Comparison of ENCODE assay signal across 17 mouse cellular contexts in genomic region chr14:56128341-56128740, GRCm38 (mm10). TPM values are rescaled to one million over a fixed set of nuclear protein-coding genes. Genes with fewer than 3 reads are reported as not detected.
DNase-seq lines count a peak whose midpoint lies in the region; ATAC-seq and TF ChIP-seq lines count a peak whose summit lies in the region.
"Had no signal": no experiment of that assay in that cellular context is flagged by ENCODE, and none has a peak within 500 bp of the region (broad histone marks: within the 10 kb centered on the region; RNA-seq: fewer than 3 reads in every experiment).

No protein-coding gene starts in this region.

- peak; percentile 41 for TF ChIP-seq CTCF in intestine, postnatal 0 days (IDR thresholded peaks at IDR 0.05; ENCODE audit: low read depth)
- no peak for TF ChIP-seq CTCF in thymus, adult 2 months (IDR thresholded peaks at IDR 0.05; ENCODE audit: borderline replicate concordance, control insufficient read depth, extremely low read depth, insufficient read depth, low read length, poor library complexity)

- WGBS in intestine, postnatal 0 days = 46% methylated on average over 3 of the region's 3 CpGs
- 54% methylated on average over 3 of the region's 3 CpGs for WGBS in intestine, embryonic 15.5 days
- 51% methylated on average over 3 of the region's 3 CpGs for WGBS in thymus, adult 2 months

- H3K9me3 ChIP-seq in intestine, postnatal 0 days (ENCODE audit: control insufficient read depth) = no peaks in the 10 kb centered on the region
- H3K9me3 ChIP-seq in intestine, embryonic 15.5 days = no peaks in the 10 kb centered on the region
- H3K9me3 ChIP-seq: hindbrain, embryonic 12.5 days; midbrain, embryonic 10.5 days had no signal

- no peak overlapping the region for H3K4me2 ChIP-seq in intestine, postnatal 0 days (replicated peaks; ENCODE audit: low read depth)
- H3K4me2 ChIP-seq in intestine, embryonic 15.5 days (replicated peaks) = no peak overlapping the region
- H3K4me2 ChIP-seq: heart, embryonic 11.5 days; hindbrain, embryonic 12.5 days had no signal

- no peak for TF ChIP-seq POLR2A in thymus, adult 2 months (IDR thresholded peaks at IDR 0.05; ENCODE audit: control insufficient read depth, extremely low read depth, insufficient read depth, low read length, poor library complexity)

- no peak overlapping the region for H3K4me3 ChIP-seq in intestine, postnatal 0 days (ENCODE audit: low read depth, low read length)
- no peak overlapping the region for H3K4me3 ChIP-seq in intestine, embryonic 15.5 days (replicated peaks)
- H3K4me3 ChIP-seq in thymus, adult 2 months (ENCODE audit: control insufficient read depth, insufficient read depth, low read length) = no peak overlapping the region
- H3K4me3 ChIP-seq: hindbrain, embryonic 12.5 days; midbrain, embryonic 10.5 days had no signal

- no peak overlapping the region for H3K27ac ChIP-seq in intestine, postnatal 0 days (ENCODE audit: low read depth, low read length)
- H3K27ac ChIP-seq in intestine, embryonic 15.5 days = no peak overlapping the region
- H3K27ac ChIP-seq in thymus, adult 2 months (ENCODE audit: control insufficient read depth, insufficient read depth, low read length) = no peak overlapping the region
- H3K27ac ChIP-seq: hindbrain, embryonic 12.5 days; midbrain, embryonic 10.5 days had no signal

- no peak for ATAC-seq in intestine, postnatal 0 days
- no peak for ATAC-seq in intestine, embryonic 15.5 days
- ATAC-seq in frontal cortex, adult (ENCODE audit: low TSS enrichment) = no peak

- H3K9ac ChIP-seq in intestine, postnatal 0 days (ENCODE audit: low read depth, low read length) = no peak overlapping the region
- H3K9ac ChIP-seq in intestine, embryonic 15.5 days = no peak overlapping the region
- H3K9ac ChIP-seq: hindbrain, embryonic 12.5 days had no signal

- H3K27me3 ChIP-seq in intestine, postnatal 0 days (replicated peaks; ENCODE audit: control insufficient read depth, insufficient read depth, low read length) = no peaks in the 10 kb centered on the region
- no peaks in the 10 kb centered on the region for H3K27me3 ChIP-seq in intestine, embryonic 15.5 days (replicated peaks)
- no peaks in the 10 kb centered on the region for H3K27me3 ChIP-seq in thymus, adult 2 months (ENCODE audit: control insufficient read depth, insufficient read depth, low read length)
- H3K27me3 ChIP-seq: hindbrain, embryonic 12.5 days had no signal

- H3K36me3 ChIP-seq in intestine, postnatal 0 days (ENCODE audit: control insufficient read depth, insufficient read depth) = no peaks in the 10 kb centered on the region
- no peaks in the 10 kb centered on the region for H3K36me3 ChIP-seq in intestine, embryonic 15.5 days
- no peaks in the 10 kb centered on the region for H3K36me3 ChIP-seq in thymus, adult 2 months (ENCODE audit: control insufficient read depth, insufficient read depth, low read length)
- H3K36me3 ChIP-seq: hindbrain, embryonic 12.5 days; midbrain, embryonic 10.5 days had no signal

- no peaks in the 10 kb centered on the region for H3K4me1 ChIP-seq in intestine, postnatal 0 days (replicated peaks; ENCODE audit: control insufficient read depth, insufficient read depth, low read length)
- H3K4me1 ChIP-seq in intestine, embryonic 15.5 days (replicated peaks) = no peaks in the 10 kb centered on the region
- no peaks in the 10 kb centered on the region for H3K4me1 ChIP-seq in thymus, adult 2 months (replicated peaks; ENCODE audit: control insufficient read depth, insufficient read depth, low read length)
- H3K4me1 ChIP-seq: hindbrain, embryonic 12.5 days; midbrain, embryonic 10.5 days had no signal

- DNase-seq in thymus, adult 2 months = peak; percentile 2
- DNase-seq in thymus, postnatal 0 days (ENCODE audit: low spot score) = no peak
- DNase-seq in ZHBTc4 (ENCODE audit: low read depth, low spot score) = peak; percentile 33
- DNase-seq in right cerebral cortex, postnatal 25 days = no peak
- DNase-seq: cerebellum, adult 9-11 months; kidney, adult 9 months; left cerebral cortex, postnatal 4 days; spleen, adult 18-20 months had no signal

RNA-seq across cellular contexts. Expression of gene Gzmd, which starts 4.1 kb away (rescaled TPM):
- not detected in 2 replicates for polyA plus RNA-seq in intestine, postnatal 0 days (2015; fragmentation: Nextera tagmentation; extraction: Ambion mirVana)
- not detected in 2 replicates for polyA plus RNA-seq in intestine, embryonic 15.5 days (2015; fragmentation: Nextera tagmentation; extraction: Ambion mirVana)
- not detected in 2 replicates for polyA plus RNA-seq in thymus, adult 2 months (2012; rRNA removed)
- not detected in 2 replicates for polyA plus RNA-seq in thymus, postnatal 0 days (2015; fragmentation: Nextera tagmentation; extraction: Ambion mirVana)
- polyA plus RNA-seq: embryonic facial prominence, embryonic 11.5 days; heart, embryonic 11.5 days; hindbrain, embryonic 12.5 days; lung, embryonic 16.5 days; midbrain, embryonic 10.5 days; testis, adult 2 months had no signal

RNA-seq across cellular contexts. Expression of gene Gzme, which starts 7.9 kb away (rescaled TPM):
- polyA plus RNA-seq in intestine, postnatal 0 days (2015; fragmentation: Nextera tagmentation; extraction: Ambion mirVana) = not detected in 2 replicates
- polyA plus RNA-seq in intestine, embryonic 15.5 days (2015; fragmentation: Nextera tagmentation; extraction: Ambion mirVana) = not detected in 2 replicates
- not detected in 2 replicates for polyA plus RNA-seq in thymus, adult 2 months (2012; rRNA removed)
- not detected in 2 replicates for polyA plus RNA-seq in thymus, postnatal 0 days (2015; fragmentation: Nextera tagmentation; extraction: Ambion mirVana)
- polyA plus RNA-seq: embryonic facial prominence, embryonic 11.5 days; heart, embryonic 11.5 days; hindbrain, embryonic 12.5 days; lung, embryonic 16.5 days; midbrain, embryonic 10.5 days; testis, adult 2 months had no signal

RNA-seq across cellular contexts. Expression of gene Ctsg, which starts 26.0 kb away (rescaled TPM):
- polyA plus RNA-seq in intestine, postnatal 0 days (2015; fragmentation: Nextera tagmentation; extraction: Ambion mirVana) = not detected in 2 replicates
- polyA plus RNA-seq in intestine, embryonic 15.5 days (2015; fragmentation: Nextera tagmentation; extraction: Ambion mirVana) = 0.45 TPM in 1 of 2 replicates, not detected in the other
- 0.09 and 0.74 TPM in 2 replicates for polyA plus RNA-seq in thymus, adult 2 months (2012; rRNA removed)
- polyA plus RNA-seq in thymus, postnatal 0 days (2015; fragmentation: Nextera tagmentation; extraction: Ambion mirVana) = 0.26 and 0.46 TPM in 2 replicates
- polyA plus RNA-seq: embryonic facial prominence, embryonic 11.5 days; hindbrain, embryonic 12.5 days; lung, embryonic 16.5 days; midbrain, embryonic 10.5 days; testis, adult 2 months had no signal

RNA-seq across cellular contexts. Expression of gene Gzmg, which starts 31.0 kb away (rescaled TPM):
- polyA plus RNA-seq in intestine, postnatal 0 days (2015; fragmentation: Nextera tagmentation; extraction: Ambion mirVana) = not detected in 2 replicates
- not detected in 2 replicates for polyA plus RNA-seq in intestine, embryonic 15.5 days (2015; fragmentation: Nextera tagmentation; extraction: Ambion mirVana)
- not detected in 2 replicates for polyA plus RNA-seq in thymus, adult 2 months (2012; rRNA removed)
- not detected in 2 replicates for polyA plus RNA-seq in thymus, postnatal 0 days (2015; fragmentation: Nextera tagmentation; extraction: Ambion mirVana)
- polyA plus RNA-seq: embryonic facial prominence, embryonic 11.5 days; heart, embryonic 11.5 days; hindbrain, embryonic 12.5 days; lung, embryonic 16.5 days; midbrain, embryonic 10.5 days; testis, adult 2 months had no signal

RNA-seq across cellular contexts. Expression of gene Mcpt8, which starts 43.3 kb away (rescaled TPM):
- not detected in 2 replicates for polyA plus RNA-seq in intestine, postnatal 0 days (2015; fragmentation: Nextera tagmentation; extraction: Ambion mirVana)
- 0.88 and 0.92 TPM in 2 replicates for polyA plus RNA-seq in intestine, embryonic 15.5 days (2015; fragmentation: Nextera tagmentation; extraction: Ambion mirVana)
- polyA plus RNA-seq in thymus, adult 2 months (2012; rRNA removed) = 0.20 TPM in 1 of 2 replicates, not detected in the other
- polyA plus RNA-seq in thymus, postnatal 0 days (2015; fragmentation: Nextera tagmentation; extraction: Ambion mirVana) = 0.17 and 0.36 TPM in 2 replicates
- polyA plus RNA-seq: embryonic facial prominence, embryonic 11.5 days; heart, embryonic 11.5 days; hindbrain, embryonic 12.5 days; midbrain, embryonic 10.5 days; testis, adult 2 months had no signal

Comparison
In these comparisons a context has a peak if more than half of its experiments do, and no peak if none do; other contexts are left out.
1. DNase-seq: peak in thymus, adult 2 months (single experiment) and ZHBTc4 (single experiment); none in thymus, postnatal 0 days (single experiment) and right cerebral cortex, postnatal 25 days (single experiment).